ENCODE assay signal across 9 mouse cellular contexts in the genomic region with DNA sequence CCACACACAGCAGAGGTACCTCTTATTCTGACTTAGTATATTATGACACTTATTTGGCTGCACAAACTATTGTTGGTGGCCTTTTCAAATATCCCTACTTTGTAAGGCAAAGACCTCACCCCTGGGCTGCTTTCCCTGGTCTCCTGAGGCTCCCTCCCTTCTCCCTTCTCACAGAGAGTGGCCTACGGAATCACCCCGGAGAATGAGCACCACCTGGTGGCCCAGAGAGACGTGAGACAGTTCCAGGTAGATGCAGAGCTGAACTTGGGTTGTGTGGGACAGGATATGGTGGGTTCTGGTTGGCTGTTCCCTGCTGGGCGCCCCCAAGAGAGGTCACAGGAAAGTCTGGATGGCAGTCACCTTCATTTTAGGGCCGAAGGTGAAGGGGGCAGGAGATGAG. TPM values are rescaled to one million over a fixed set of nuclear protein-coding genes. Genes with fewer than 3 reads are reported as not detected.
DNase-seq lines count a peak whose midpoint lies in the region; ATAC-seq and TF ChIP-seq lines count a peak whose summit lies in the region.
"Had no signal": no experiment of that assay in that cellular context is flagged by ENCODE, and none has a peak within 500 bp of the region (broad histone marks: within the 10 kb centered on the region; RNA-seq: fewer than 3 reads in every experiment).

No protein-coding gene starts in this region.

- no peak overlapping the region for H3K9ac ChIP-seq in hindbrain, embryonic 11.5 days (ENCODE audit: low read depth, low read length)
- no peak overlapping the region for H3K9ac ChIP-seq in hindbrain, embryonic 16.5 days (ENCODE audit: low read depth, low read length)
- no peak overlapping the region for H3K9ac ChIP-seq in ES-Bruce4 (ENCODE audit: low read depth, poor library complexity, severe bottlenecking)
- no peak overlapping the region for H3K9ac ChIP-seq in liver, postnatal 0 days (replicated peaks)
- no peak overlapping the region for H3K9ac ChIP-seq in stomach, embryonic 16.5 days (ENCODE audit: low read length)

- peak; percentile 38 for DNase-seq in hindbrain, embryonic 11.5 days (ENCODE audit: low spot score)
- peak; percentile 55 to 58 for DNase-seq in adrenal gland, postnatal 36 days
- peak; percentile 18 for DNase-seq in liver, postnatal 0 days
- no peak for DNase-seq in thymus, postnatal 10 days (ENCODE audit: low spot score in 2 of 2)

- H3K36me3 ChIP-seq in hindbrain, embryonic 11.5 days (ENCODE audit: control insufficient read depth, insufficient read depth, low read length) = no peaks in the 10 kb centered on the region
- no peaks in the 10 kb centered on the region for H3K36me3 ChIP-seq in hindbrain, embryonic 16.5 days (ENCODE audit: control insufficient read depth, insufficient read depth, low read length)
- H3K36me3 ChIP-seq in ES-Bruce4 (ENCODE audit: control insufficient read depth, insufficient read depth, low read length, poor library complexity, severe bottlenecking) = no peaks in the 10 kb centered on the region
- H3K36me3 ChIP-seq in liver, postnatal 0 days (replicated peaks; ENCODE audit: insufficient read depth, low read length) = no peaks in the 10 kb centered on the region
- H3K36me3 ChIP-seq in stomach, embryonic 16.5 days (ENCODE audit: control insufficient read depth, insufficient read depth, low read length) = no peaks in the 10 kb centered on the region

- H3K4me1 ChIP-seq in hindbrain, embryonic 11.5 days (replicated peaks; ENCODE audit: control insufficient read depth, insufficient read depth, low read length) = no peaks in the 10 kb centered on the region
- H3K4me1 ChIP-seq in hindbrain, embryonic 16.5 days (ENCODE audit: control insufficient read depth, insufficient read depth, low read depth, low read length) = no peaks in the 10 kb centered on the region
- no peaks in the 10 kb centered on the region for H3K4me1 ChIP-seq in ES-Bruce4 (ENCODE audit: control insufficient read depth, insufficient read depth, low read length)
- H3K4me1 ChIP-seq in liver, postnatal 0 days (ENCODE audit: insufficient read depth) = no peaks in the 10 kb centered on the region
- no peaks in the 10 kb centered on the region for H3K4me1 ChIP-seq in stomach, embryonic 16.5 days (ENCODE audit: control insufficient read depth, insufficient read depth, low read length)

- H3K27me3 ChIP-seq in hindbrain, embryonic 11.5 days (ENCODE audit: control insufficient read depth, insufficient read depth, low read length) = no peaks in the 10 kb centered on the region
- H3K27me3 ChIP-seq in hindbrain, embryonic 16.5 days (replicated peaks; ENCODE audit: control insufficient read depth, insufficient read depth, low read length) = no peaks in the 10 kb centered on the region
- H3K27me3 ChIP-seq in ES-Bruce4 (ENCODE audit: control insufficient read depth, insufficient read depth, low read length, poor library complexity, severe bottlenecking) = no peaks in the 10 kb centered on the region
- no peaks in the 10 kb centered on the region for H3K27me3 ChIP-seq in liver, postnatal 0 days (ENCODE audit: insufficient read depth, low read length)
- no peaks in the 10 kb centered on the region for H3K27me3 ChIP-seq in stomach, embryonic 16.5 days (ENCODE audit: control insufficient read depth, insufficient read depth, low read length)

- no peak overlapping the region for H3K4me2 ChIP-seq in hindbrain, embryonic 11.5 days (replicated peaks; ENCODE audit: low read depth, low read length)
- H3K4me2 ChIP-seq in hindbrain, embryonic 16.5 days (ENCODE audit: low read length) = no peak overlapping the region
- H3K4me2 ChIP-seq in liver, postnatal 0 days (ENCODE audit: low read depth, low read length) = no peak overlapping the region
- no peak overlapping the region for H3K4me2 ChIP-seq in stomach, embryonic 16.5 days (ENCODE audit: low read depth, low read length)

- peak; percentile 59 for TF ChIP-seq CTCF in ES-Bruce4 (IDR thresholded peaks at IDR 0.05; ENCODE audit: low read depth, low read length)
- peak; percentile 62 for TF ChIP-seq CTCF in liver, postnatal 0 days (IDR thresholded peaks at IDR 0.05; ENCODE audit: low read depth)

- TF ChIP-seq EP300 in ES-Bruce4 (IDR thresholded peaks at IDR 0.05; ENCODE audit: insufficient read depth, low read depth, low read length) = no peak
- no peak for TF ChIP-seq EP300 in liver, postnatal 0 days (IDR thresholded peaks at IDR 0.05; ENCODE audit: low read depth)

- H3K27ac ChIP-seq in hindbrain, embryonic 11.5 days (ENCODE audit: low read depth, low read length) = no peak overlapping the region
- no peak overlapping the region for H3K27ac ChIP-seq in hindbrain, embryonic 16.5 days (ENCODE audit: low read depth, low read length)
- H3K27ac ChIP-seq in ES-Bruce4 (ENCODE audit: insufficient read depth, low read length) = no peak overlapping the region
- H3K27ac ChIP-seq in liver, postnatal 0 days (ENCODE audit: low read depth) = no peak overlapping the region
- H3K27ac ChIP-seq in stomach, embryonic 16.5 days (ENCODE audit: low read length) = no peak overlapping the region

- no peaks in the 10 kb centered on the region for H3K9me3 ChIP-seq in hindbrain, embryonic 11.5 days (ENCODE audit: control insufficient read depth, low read length)
- H3K9me3 ChIP-seq in hindbrain, embryonic 16.5 days (ENCODE audit: control insufficient read depth, low read length) = no peaks in the 10 kb centered on the region
- H3K9me3 ChIP-seq in ES-Bruce4 (replicated peaks; ENCODE audit: control insufficient read depth, insufficient read depth, low read length, poor library complexity, severe bottlenecking) = no peaks in the 10 kb centered on the region
- no peaks in the 10 kb centered on the region for H3K9me3 ChIP-seq in liver, postnatal 0 days (ENCODE audit: low read length)
- H3K9me3 ChIP-seq in stomach, embryonic 16.5 days (replicated peaks; ENCODE audit: control insufficient read depth, low read length) = no peaks in the 10 kb centered on the region

- no peak for ATAC-seq in hindbrain, embryonic 11.5 days (ENCODE audit: low FRiP score)
- no peak for ATAC-seq in hindbrain, embryonic 16.5 days
- ATAC-seq in hematopoietic stem cell, adult 5-6 weeks (replicated peaks in 1 of 2; ENCODE audit: insufficient read depth in 1 of 2, low FRiP score in 2 of 2, low TSS enrichment in 1 of 2, low read depth in 1 of 2, poor library complexity in 2 of 2, severe bottlenecking in 2 of 2) = peak; percentile 68 to 69
- ATAC-seq in liver, postnatal 0 days = no peak
- ATAC-seq in stomach, embryonic 16.5 days (ENCODE audit: insufficient read depth, low FRiP score) = peak; percentile 60; the same call in 1 of the 2 replicates

- TF ChIP-seq POLR2A in ES-Bruce4 (IDR thresholded peaks at IDR 0.05; ENCODE audit: insufficient read depth, low read length) = no peak

- no peak overlapping the region for H3K4me3 ChIP-seq in hindbrain, embryonic 11.5 days (ENCODE audit: low read depth, low read length)
- no peak overlapping the region for H3K4me3 ChIP-seq in hindbrain, embryonic 16.5 days (ENCODE audit: low read length)
- no peak overlapping the region for H3K4me3 ChIP-seq in ES-Bruce4 (ENCODE audit: low read depth, low read length)
- no peak overlapping the region for H3K4me3 ChIP-seq in liver, postnatal 0 days (ENCODE audit: low read depth, low read length)
- no peak overlapping the region for H3K4me3 ChIP-seq in stomach, embryonic 16.5 days (replicated peaks; ENCODE audit: low read length)

- 28% methylated on average over 5 of the region's 5 CpGs for WGBS in hindbrain, embryonic 11.5 days
- 37% methylated on average over 5 of the region's 5 CpGs for WGBS in hindbrain, embryonic 16.5 days
- WGBS in liver, postnatal 0 days (ENCODE audit: insufficient replicate concordance) = 24% methylated on average over 5 of the region's 5 CpGs
- WGBS in stomach, embryonic 16.5 days = 33% methylated on average over 5 of the region's 5 CpGs

RNA-seq across cellular contexts. Expression of a gene that starts 37.0 kb away (rescaled TPM):
- 0.19 and 0.49 TPM in 2 replicates for polyA plus RNA-seq in hindbrain, embryonic 11.5 days (2014; fragmentation: Nextera tagmentation; extraction: Ambion mirVana)
- polyA plus RNA-seq in hindbrain, embryonic 16.5 days (2015; fragmentation: Nextera tagmentation; extraction: Ambion mirVana) = 2.7 and 5.3 TPM in 2 replicates
- 0.13 TPM in 1 of 2 replicates, not detected in the other for polyA plus RNA-seq in ES-Bruce4 (2011; ENCODE audit: insufficient read depth, insufficient read length, low read depth, missing spikeins)
- total RNA-seq in adrenal gland, postnatal 36 days (2021) = 10 to 100 TPM in 1 of 2 experiments, 1 to 10 TPM in 1; 9.9 to 13.1 TPM
- total RNA-seq in hematopoietic stem cell, adult 5-6 weeks (2017) = not detected in 2 replicates
- not detected in 2 replicates for polyA plus RNA-seq in liver, postnatal 0 days (2015; fragmentation: Nextera tagmentation; extraction: Ambion mirVana)
- polyA plus RNA-seq in stomach, embryonic 16.5 days (2015; fragmentation: Nextera tagmentation; extraction: Ambion mirVana) = 0.17 and 0.25 TPM in 2 replicates

RNA-seq across cellular contexts. Expression of a gene that starts 51.2 kb away (rescaled TPM):
- polyA plus RNA-seq in hindbrain, embryonic 11.5 days (2014; fragmentation: Nextera tagmentation; extraction: Ambion mirVana) = not detected in 2 replicates
- not detected in 2 replicates for polyA plus RNA-seq in hindbrain, embryonic 16.5 days (2015; fragmentation: Nextera tagmentation; extraction: Ambion mirVana)
- not detected in 2 replicates for polyA plus RNA-seq in ES-Bruce4 (2011; ENCODE audit: insufficient read depth, insufficient read length, low read depth, missing spikeins)
- not detected for total RNA-seq in adrenal gland, postnatal 36 days (2021)
- not detected in 2 replicates for total RNA-seq in hematopoietic stem cell, adult 5-6 weeks (2017)
- polyA plus RNA-seq in liver, postnatal 0 days (2015; fragmentation: Nextera tagmentation; extraction: Ambion mirVana) = not detected in 2 replicates
- polyA plus RNA-seq in stomach, embryonic 16.5 days (2015; fragmentation: Nextera tagmentation; extraction: Ambion mirVana) = not detected in 2 replicates
- polyA plus RNA-seq: large intestine, adult 2 months had no signal

Comparison
In these comparisons a context has a peak if more than half of its experiments do, and no peak if none do; other contexts are left out.
1. ATAC-seq: peak in hematopoietic stem cell, adult 5-6 weeks (2 of 2) and stomach, embryonic 16.5 days (single experiment); none in hindbrain, embryonic 11.5 days (single experiment), hindbrain, embryonic 16.5 days (single experiment) and liver, postnatal 0 days (single experiment).
2. DNase-seq: peak in hindbrain, embryonic 11.5 days (single experiment), adrenal gland, postnatal 36 days (2 of 2) and liver, postnatal 0 days (single experiment); none in thymus, postnatal 10 days (0 of 2).